Mouse (Mus musculus): Measurements from ENCODE around the gene Etl4. TPM values are rescaled to one million over a fixed set of nuclear protein-coding genes. Genes with fewer than 3 reads are reported as not detected.
A peak's percentile ranks its signal among the peaks of the same experiment; 100 is the strongest.

The Etl4 gene
- total RNA-seq, 2 experiments from 2014 or later = 52.6 to 77.5 TPM

- DNase-seq (ENCODE audit: low spot score) = no peak
These were observed 650.1 kb downstream of the Etl4 start for GRCm38 (mm10) chr2:20559723-20560122.

- no peak for DNase-seq (ENCODE audit: low spot score)
These were observed 651.0 kb downstream of the Etl4 start for GRCm38 (mm10) chr2:20560581-20560980.

- DNase-seq (ENCODE audit: low spot score) = peak; percentile 27
These were observed 653.5 kb downstream of the Etl4 start for GRCm38 (mm10) chr2:20563036-20563435.

DNA sequence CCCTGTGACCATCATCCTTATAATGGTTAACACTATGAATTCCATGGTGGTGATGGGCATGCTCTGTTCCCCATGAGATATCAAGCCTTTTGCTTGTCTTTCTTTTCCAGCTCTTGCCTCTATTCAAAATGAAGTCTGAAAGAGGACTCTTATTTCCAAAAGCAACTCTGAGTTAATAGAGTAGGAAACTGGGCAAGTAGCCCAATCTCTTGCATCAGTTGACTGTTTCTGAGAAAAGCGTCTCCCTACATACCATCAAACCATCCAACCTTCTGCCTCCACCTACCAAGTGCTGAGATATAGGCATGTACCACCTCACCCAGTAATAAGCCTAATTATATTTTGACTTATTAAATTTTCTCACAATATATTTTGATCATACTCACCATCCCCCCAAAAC lies 658.9 kb downstream of the Etl4 start:
- no peak for DNase-seq (ENCODE audit: low spot score)

GRCm38 (mm10) chr2:20571940-20572339 lies 662.4 kb downstream of the Etl4 start:
- no peak for DNase-seq (ENCODE audit: low spot score)

- peak; percentile 53 for DNase-seq (ENCODE audit: low spot score)
These were observed 670.8 kb downstream of the Etl4 start for GRCm38 (mm10) chr2:20580331-20580730.

DNA sequence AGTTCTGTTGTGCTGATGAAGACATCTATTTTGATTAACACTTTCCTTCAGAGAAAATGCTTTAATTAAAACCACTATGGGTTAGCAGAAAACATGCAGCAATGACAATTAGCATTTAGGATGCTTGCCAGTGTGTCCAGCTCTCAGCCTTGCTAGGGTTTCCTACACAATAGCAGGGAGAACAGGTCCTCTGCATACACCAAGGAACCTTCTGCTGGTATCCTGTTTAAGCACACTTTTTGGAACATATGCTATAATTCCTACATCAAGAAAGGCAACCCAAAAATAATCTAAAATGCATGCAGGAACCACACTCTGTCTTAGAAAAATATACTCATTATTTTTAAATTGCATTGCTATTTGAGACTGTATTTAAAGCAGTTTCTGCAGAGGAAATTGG lies 673.5 kb downstream of the Etl4 start:
- DNase-seq (ENCODE audit: low spot score) = no peak

DNA sequence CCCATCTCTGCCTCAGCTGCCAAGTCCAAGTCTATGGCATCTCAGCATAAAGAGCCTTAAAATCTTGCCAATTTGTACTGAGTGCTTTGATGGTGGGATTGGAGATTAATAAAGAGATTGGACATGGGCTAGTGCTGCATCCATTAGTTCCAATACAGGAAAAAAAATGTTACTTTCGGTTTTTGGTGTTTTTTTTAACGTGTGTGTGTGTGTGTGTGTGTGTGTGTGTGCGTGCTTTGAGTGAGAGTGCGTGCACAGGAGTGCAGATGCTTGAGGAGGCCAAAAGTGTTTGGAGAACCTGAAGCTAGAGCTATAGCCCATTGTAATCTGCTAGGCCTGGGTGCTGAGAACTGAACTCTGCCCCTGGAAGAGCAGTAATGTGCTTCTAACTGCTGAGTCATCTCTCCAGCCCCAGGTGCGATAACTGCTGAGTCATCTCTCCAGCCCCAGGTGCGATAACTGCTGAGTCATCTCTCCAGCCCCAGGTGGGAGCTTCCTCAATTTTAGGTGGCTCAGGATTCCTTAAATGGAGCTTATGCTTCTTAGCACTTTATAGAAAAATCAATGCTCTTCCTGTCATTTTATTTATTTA lies 674.1 kb downstream of the Etl4 start:
- no peak for DNase-seq (ENCODE audit: low spot score)

- no peak for DNase-seq (ENCODE audit: low spot score)
These were observed 678.3 kb downstream of the Etl4 start for GRCm38 (mm10) chr2:20587913-20588312.

DNA sequence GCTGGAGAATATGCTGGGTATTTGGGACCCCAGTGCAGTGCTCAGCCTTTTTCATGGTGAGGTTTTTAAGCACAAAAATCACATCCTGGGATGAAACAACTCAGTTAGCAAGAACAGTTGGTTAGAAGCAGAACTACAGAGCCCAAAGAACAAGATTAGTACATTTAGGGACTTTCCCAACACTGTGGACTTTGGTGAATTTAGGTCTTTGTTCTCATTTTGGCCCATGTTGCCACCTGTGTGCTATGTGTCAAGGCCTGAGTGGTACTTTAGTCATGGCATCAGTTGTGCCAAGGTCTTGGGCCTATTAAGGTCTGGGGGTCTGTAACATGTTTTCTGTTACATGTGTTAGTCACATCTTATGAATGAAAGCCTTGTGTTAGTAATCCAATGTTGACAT lies 679.1 kb downstream of the Etl4 start:
- no peak for DNase-seq (ENCODE audit: low spot score)

DNA sequence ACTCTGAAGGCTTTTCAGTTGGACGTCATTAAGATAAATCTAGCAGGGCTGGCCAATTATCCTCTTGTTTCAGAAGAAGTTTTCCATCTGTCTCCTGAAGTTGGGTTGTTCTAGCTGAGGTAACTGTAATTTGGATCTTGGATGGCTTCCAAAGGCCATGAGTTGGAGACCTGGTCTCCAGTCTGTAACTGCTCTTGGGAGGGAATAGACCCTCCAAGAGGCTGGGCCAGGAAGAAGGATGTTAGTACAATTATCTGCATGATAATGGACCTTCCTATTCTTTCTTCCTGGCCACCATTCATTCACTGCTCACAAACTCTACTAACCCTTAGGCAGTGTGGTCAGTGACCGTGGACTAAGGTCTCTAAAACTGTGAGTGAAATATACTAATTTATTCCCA lies 684.5 kb downstream of the Etl4 start:
- DNase-seq (ENCODE audit: low spot score) = no peak

- DNase-seq (ENCODE audit: low spot score) = no peak
These were observed 685.4 kb downstream of the Etl4 start for GRCm38 (mm10) chr2:20595000-20595399.

- no peak for DNase-seq (ENCODE audit: low spot score)
These were observed 687.0 kb downstream of the Etl4 start for GRCm38 (mm10) chr2:20596558-20596957.

DNA sequence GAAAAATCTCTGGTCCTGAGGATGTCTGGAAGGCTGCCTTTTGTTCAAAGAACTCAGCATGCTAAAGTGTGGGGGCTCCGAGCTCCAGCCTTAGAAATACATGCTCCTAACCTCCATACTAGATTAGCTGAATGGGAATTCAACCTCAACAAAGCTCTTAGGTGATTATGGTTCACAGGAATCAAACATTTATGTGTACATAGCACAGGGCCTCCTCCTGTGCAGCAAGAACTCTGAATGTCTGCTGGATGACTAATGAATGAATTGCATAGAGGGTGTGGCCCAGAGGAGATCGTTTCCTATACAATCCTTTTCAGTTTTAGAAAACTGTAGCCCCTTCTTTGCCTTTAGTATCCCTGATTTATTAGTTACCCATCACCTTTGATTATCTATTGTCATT lies 687.6 kb downstream of the Etl4 start:
- no peak for DNase-seq (ENCODE audit: low spot score)

DNA sequence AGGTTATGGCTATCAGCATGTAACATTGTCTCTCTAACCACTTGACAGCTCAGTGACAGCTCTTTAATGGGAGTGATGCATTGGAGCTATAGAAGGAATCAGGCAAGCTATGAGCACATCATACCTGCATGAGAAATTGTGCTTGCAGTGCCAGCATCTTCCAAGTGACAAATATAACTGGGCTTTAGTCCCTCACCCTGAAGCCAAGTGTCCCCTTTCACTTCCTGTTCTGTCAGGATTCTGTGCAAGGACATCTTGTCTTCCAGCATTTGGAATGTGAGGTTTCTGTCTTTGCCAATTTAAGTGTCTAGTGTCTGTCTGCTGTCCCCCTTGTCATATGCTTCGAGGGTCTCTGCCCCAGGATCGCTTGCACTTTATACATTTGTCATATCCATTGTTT lies 693.1 kb downstream of the Etl4 start:
- DNase-seq (ENCODE audit: low spot score) = peak; percentile 68

DNA sequence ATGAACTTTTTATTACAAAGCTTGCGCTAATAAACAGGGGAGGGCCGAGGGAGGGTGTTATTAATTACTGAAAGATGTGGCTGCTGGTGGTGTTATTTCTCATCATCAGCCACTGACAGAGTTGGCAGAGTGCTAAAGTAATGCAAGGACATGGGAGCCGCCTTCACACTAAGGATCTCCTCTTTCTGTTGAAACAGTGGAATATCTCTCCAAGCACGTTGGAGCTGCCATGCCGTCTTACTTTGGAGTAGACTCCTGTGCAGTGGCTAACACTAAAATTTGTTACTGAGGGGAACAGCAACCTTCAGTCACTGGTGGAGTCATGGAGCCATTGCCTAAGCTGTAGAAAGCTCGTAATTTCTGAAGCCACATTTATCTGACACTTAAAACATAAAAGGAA lies 694.0 kb downstream of the Etl4 start:
- DNase-seq (ENCODE audit: low spot score) = no peak

DNA sequence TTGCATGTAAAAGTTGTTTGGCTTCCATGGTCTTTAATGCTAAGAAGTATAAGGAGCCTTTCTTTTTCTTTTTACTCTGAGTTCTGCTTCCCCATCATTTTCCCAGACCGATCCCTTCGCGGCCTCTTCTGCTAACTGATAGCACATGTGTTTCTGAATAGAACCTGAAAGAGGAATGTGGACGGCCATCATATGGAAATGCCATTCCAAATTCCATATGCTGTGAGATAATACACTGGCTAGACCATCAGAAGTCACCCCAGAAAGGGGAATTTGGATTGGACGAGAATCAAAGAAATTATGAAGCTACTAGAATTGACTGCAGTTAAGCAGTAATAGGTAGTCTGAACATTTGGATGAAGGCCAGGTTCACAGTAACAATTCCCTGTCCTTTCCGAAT lies 694.4 kb downstream of the Etl4 start:
- no peak for DNase-seq (ENCODE audit: low spot score)

GRCm38 (mm10) chr2:20609203-20609602 lies 699.6 kb downstream of the Etl4 start:
- no peak for DNase-seq (ENCODE audit: low spot score)

DNA sequence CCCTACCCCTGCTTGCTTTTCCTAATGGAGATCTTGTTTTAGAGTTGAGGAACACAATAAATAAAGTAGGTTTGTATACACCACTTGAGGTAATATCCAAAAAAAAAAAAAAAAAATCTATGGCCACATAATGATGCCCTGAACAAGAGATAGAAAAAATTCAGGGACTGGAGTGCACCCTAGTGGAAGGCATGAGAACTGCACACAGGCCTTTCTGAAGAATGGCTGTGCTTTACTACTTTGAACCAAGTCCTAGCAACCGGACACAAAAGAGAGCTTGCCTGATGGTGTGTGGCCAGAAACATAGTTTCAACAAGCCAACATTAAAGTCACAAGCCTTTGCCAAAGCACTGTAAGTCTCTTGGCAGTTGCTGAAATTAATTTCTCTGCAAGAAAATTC lies 706.4 kb downstream of the Etl4 start:
- DNase-seq (ENCODE audit: low spot score) = peak; percentile 50

GRCm38 (mm10) chr2:20618396-20618795 lies 708.8 kb downstream of the Etl4 start:
- peak; percentile 63 for DNase-seq (ENCODE audit: low spot score)

- no peak for DNase-seq (ENCODE audit: low spot score)
These were observed 710.3 kb downstream of the Etl4 start for GRCm38 (mm10) chr2:20619881-20620280.

GRCm38 (mm10) chr2:20629156-20629712 lies 719.7 kb downstream of the Etl4 start:
- DNase-seq (ENCODE audit: low spot score) = no peak

- no peak for DNase-seq (ENCODE audit: low spot score)
These were observed 729.0 kb downstream of the Etl4 start for GRCm38 (mm10) chr2:20638604-20639003.

- no peak for DNase-seq (ENCODE audit: low spot score)
These were observed 730.1 kb downstream of the Etl4 start for GRCm38 (mm10) chr2:20639721-20640120.
